Mouse (Mus musculus) inflammation-experienced regulatory T-cells, adult 16 weeks (primary cell): ENCODE results near the gene Tma7. TPM values are rescaled to one million over a fixed set of nuclear protein-coding genes. Genes with fewer than 3 reads are reported as not detected.

Experiments
- polyA plus RNA-seq: library from polyadenylated mRNA; unstranded; fragments of 100-300 nt; shearing (Covaris generic); gene quantifications from one replicate; pipeline ENCODE4 v1.2.1, GENCODE M21; 2017

Tma7 gene
- polyA plus RNA-seq: 579 TPM

DNA sequence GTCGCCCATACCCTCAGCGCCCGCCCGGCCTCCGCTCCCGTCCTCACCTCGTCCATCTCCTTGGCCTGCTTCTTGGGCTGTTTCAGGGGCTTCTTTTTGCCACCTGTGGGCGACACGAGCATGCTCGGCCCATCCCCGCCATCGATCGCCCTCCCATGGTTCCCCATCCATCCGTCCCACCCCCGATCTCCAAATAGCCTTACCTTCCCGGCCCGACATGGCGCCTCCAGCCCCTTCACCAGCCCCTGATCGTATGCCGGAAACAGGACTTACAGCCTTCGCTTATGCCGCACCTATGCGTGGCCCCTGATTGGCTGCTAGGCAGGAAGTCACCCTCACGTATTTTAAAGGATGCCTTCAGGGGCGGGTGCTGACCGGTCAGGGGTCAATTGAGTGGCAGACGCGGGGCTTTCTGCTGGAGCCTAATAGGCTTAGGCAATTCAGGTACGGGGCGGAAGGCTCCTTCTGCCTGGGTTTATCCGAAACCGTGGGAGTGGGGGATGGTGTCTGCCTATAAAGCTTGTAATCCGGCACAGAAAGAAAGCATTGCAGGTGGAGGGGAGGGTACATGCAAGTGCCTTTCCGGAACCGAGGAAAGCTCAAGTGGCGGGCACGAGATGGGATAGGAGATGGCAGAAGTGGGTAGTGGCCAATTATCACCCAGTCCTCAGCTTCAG, at the start of gene Tma7, which contains the start of gene Ccdc51:
Gene Tma7, minus strand, starts transcription at position 464 of the 677 bp plus-strand sequence.
Gene Ccdc51, plus strand, starts transcription at position 370 of the 677 bp plus-strand sequence.

DNA sequence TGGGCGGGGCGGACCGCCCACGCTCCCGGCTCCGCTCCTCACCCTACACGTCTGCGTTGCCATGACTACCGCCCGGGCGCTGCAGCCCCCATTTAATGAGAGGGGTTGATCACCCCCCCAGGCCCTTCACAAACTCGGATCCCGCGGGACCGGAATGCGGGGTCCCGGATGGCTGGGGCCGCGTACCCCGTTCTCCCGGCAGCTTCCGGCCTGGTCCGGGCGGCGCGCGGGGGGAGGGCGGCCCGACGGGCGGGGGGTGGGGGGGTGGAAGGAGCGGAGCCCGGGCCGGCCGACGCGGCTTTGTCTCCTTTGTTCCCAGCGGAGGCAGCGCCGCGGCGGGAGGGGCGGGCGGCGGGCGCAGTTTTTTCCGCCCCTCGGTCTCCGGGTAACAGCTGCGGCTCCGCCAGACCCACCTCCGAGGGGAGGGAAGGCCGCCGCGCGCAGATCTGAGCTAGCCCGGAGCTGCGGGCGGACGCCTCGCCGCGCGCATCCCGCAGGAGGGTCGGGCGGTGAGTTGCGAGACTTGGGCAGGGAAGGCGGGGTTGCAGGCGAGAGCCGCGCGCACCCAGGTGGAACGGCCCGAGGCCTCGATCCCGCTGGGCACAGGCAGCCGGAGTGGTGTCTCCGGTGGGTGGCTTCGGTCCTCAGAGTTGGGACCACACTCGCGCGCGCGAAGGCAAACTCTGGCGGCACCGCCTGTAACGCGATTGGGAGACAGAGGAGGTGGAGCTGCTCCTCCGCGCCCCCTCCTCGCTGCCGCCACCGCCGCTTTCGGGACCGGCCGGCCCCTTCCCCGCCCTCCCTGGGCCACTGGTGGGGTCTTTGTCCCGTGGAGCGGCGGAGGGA, 13.0 kb upstream of the Tma7 start, which contains the start of gene Plxnb1:
Gene Plxnb1, plus strand, starts transcription at position 253 of the 846 bp plus-strand sequence.

GRCm38 (mm10) chr9:109073661-109074573, 8.5 kb downstream of the Tma7 start, which contains the start of gene Atrip:
Atrip (minus strand) TSS chr9:109074124.

GRCm38 (mm10) chr9:109059136-109059903, 23.1 kb downstream of the Tma7 start, which contains the start of gene Trex1:
Trex1 (minus strand) TSS chr9:109059734.

DNA sequence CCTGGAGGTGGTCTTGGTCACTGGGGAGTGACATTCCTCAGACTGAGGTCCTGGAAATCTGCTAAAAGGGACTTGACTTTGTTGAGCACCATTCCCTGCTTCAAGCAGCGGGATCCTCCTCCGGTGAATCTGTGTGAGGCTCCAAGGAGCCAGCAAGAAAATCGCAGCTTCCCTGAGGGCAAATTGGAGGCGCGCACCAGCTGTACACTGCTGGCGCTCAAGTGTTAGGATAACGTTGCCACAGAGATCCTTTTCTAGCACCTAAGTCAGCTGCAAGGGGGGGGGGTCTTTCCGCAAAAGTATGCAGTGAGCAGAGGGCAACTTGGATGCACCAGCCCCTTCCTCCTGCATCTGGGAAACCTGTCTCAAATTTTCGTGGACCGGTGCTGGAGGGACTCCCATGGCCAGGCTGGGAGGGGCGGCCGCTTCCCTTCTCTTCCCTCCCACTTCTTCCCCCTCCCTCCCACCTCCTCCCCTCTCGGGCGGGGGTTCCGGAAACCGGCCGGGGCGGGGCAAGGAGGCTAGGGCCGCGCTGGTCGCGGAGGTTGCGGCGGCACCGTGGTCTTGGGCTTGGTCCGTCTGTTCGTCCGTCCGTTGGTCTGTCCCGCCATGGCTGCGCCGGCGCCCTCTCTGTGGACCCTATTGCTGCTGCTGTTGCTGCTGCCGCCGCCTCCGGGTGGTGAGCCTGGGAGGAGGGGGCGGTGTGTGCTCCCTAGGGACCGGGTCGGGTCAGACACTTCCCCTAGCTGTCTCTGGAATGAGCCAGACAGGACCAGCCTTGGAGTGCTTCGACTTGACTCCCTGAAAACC, 44.1 kb downstream of the Tma7 start, which contains the start of gene Shisa5:
Gene Shisa5, plus strand, starts transcription at position 480 of the 810 bp plus-strand sequence.

Other genes with a start within 250 kb of the Tma7 start
- 17.7 TPM for gene Slc26a6, start 229.3 kb downstream of the Tma7 start, polyA plus RNA-seq
- not detected for gene Tmem89, start 168.0 kb downstream of the Tma7 start, polyA plus RNA-seq
- gene Uqcrc1, start 146.0 kb downstream of the Tma7 start, polyA plus RNA-seq: 386 TPM
- 0.34 TPM for gene Col7a1, start 129.0 kb downstream of the Tma7 start, polyA plus RNA-seq
- gene Ucn2, start 96.6 kb downstream of the Tma7 start, polyA plus RNA-seq: not detected
- gene Pfkfb4, start 90.8 kb downstream of the Tma7 start, polyA plus RNA-seq: 10.9 TPM
- 5,738 TPM for gene Shisa5, start 44.0 kb downstream of the Tma7 start, polyA plus RNA-seq
- 111 TPM for gene Trex1, start 22.9 kb downstream of the Tma7 start, polyA plus RNA-seq
- gene Atrip, start 8.5 kb downstream of the Tma7 start, polyA plus RNA-seq: 29.7 TPM
- gene Ccdc51, start 94 bp downstream of the Tma7 start, polyA plus RNA-seq: 18.2 TPM
- gene Plxnb1, start 12.8 kb upstream of the Tma7 start, polyA plus RNA-seq: 4.1 TPM
- not detected for gene Fbxw21, start 79.5 kb upstream of the Tma7 start, polyA plus RNA-seq
- not detected for gene Fbxw13, start 113.4 kb upstream of the Tma7 start, polyA plus RNA-seq
- not detected for gene Fbxw20, start 152.2 kb upstream of the Tma7 start, polyA plus RNA-seq
- gene Fbxw14, start 205.1 kb upstream of the Tma7 start, polyA plus RNA-seq: not detected